Mouse (Mus musculus) ES-E14 (cell line): ENCODE results near the gene Desi1.

Experiments used
- CHD2 ChIP-seq: IDR thresholded peaks from 2 replicates; pipeline ENCODE4 v1.6.1; 2014; ENCODE audit warnings: mild to moderate bottlenecking, low read depth, low read length, inconsistent platforms
- HCFC1 ChIP-seq: IDR thresholded peaks from 2 replicates; pipeline ENCODE4 v1.6.1; 2012; ENCODE audit warnings: low read length, inconsistent platforms, borderline replicate concordance; ENCODE audit not compliant: insufficient read depth
- MAFK ChIP-seq: IDR thresholded peaks from 2 replicates; pipeline ENCODE4 v1.6.1; 2014; ENCODE audit warnings: mild to moderate bottlenecking, low read depth, low read length, inconsistent platforms; ENCODE audit not compliant: insufficient read depth
- ZC3H11A ChIP-seq: IDR thresholded peaks from 2 replicates; pipeline ENCODE4 v1.6.1; 2012; ENCODE audit warnings: low read depth, mild to moderate bottlenecking, inconsistent platforms, low read length, borderline replicate concordance
- ZNF384 ChIP-seq: IDR thresholded peaks from 2 replicates; pipeline ENCODE4 v1.6.1; 2012; ENCODE audit warnings: low read depth, low read length, inconsistent platforms

- TF ChIP-seq ZC3H11A (no peak), ZNF384 (no peak), HCFC1 (no peak), CHD2 (peak; percentile 37; the same call in 1 of the 2 replicates), MAFK (0 out of 2 replicates have a peak, but pooled peaks have one; percentile 54)
These were observed 72.6 kb downstream of the Desi1 start for GRCm38 (mm10) chr15:81961078-81961451.
